Mouse (Mus musculus) WW6 (cell line): ENCODE data around the gene Mrps12.
"Not testable (repeated sequence)": the region's sequence is repeated elsewhere in the genome, so short reads cannot be mapped to it uniquely, and the experiment has no call there.

ENCODE experiments used
- DNase-seq: peaks from one replicate; pipeline ENCODE4 v3.0.0-alpha.2; 2013; ENCODE audit warnings: low read depth, low spot score

Mrps12 gene

DNA sequence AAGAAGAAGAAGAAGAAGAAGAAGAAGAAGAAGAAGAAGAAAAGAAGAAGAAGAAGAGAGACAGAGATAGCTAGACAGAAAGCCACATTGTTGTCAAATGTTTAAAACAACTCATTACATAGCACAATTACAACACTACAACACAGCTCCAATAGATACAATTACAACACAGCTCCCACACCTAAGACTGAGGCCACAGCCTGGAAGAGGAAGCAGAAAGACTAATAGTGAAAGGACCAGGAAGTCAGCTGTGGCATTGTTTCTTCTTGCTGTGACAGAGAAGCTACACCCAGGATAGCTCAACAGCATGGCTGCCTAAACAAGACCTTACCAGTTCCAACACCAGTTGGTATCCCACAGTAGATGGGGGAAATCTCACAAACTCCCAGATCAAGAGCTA is 32.2 kb downstream of the Mrps12 start:
- no peak for DNase-seq

- no peak for DNase-seq
Observed at GRCm38 (mm10) chr7:28702601-28703143, 38.9 kb downstream of the Mrps12 start.

GRCm38 (mm10) chr7:28701306-28701705 is 40.3 kb downstream of the Mrps12 start:
- DNase-seq, result not testable (repeated sequence)

GRCm38 (mm10) chr7:28700269-28700668 is 41.4 kb downstream of the Mrps12 start:
- DNase-seq, result no peak

GRCm38 (mm10) chr7:28697277-28697676 is 44.3 kb downstream of the Mrps12 start:
- DNase-seq, result no peak

- DNase-seq, result no peak
Observed at GRCm38 (mm10) chr7:28694966-28695511, 46.6 kb downstream of the Mrps12 start.

DNA sequence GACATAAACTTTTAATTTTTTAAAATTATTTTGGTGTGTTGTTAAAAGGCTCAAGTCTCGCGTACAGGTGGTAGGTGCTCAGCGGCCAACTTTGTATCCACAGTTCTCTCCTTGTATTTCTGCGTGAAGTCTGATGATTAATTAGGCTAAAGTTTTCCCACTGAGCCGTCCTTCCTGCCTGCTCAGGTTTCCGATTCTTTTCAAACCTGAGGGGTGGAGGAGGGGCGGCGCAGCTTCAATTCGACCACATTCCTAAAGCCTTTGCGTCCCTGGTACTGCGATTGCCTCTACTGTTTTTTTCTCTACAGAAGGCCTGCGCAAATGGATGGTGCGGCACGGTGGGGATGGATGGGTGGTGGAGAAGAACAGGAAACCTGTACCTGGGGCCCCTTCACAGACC is 47.2 kb downstream of the Mrps12 start:
- DNase-seq, result no peak

DNA sequence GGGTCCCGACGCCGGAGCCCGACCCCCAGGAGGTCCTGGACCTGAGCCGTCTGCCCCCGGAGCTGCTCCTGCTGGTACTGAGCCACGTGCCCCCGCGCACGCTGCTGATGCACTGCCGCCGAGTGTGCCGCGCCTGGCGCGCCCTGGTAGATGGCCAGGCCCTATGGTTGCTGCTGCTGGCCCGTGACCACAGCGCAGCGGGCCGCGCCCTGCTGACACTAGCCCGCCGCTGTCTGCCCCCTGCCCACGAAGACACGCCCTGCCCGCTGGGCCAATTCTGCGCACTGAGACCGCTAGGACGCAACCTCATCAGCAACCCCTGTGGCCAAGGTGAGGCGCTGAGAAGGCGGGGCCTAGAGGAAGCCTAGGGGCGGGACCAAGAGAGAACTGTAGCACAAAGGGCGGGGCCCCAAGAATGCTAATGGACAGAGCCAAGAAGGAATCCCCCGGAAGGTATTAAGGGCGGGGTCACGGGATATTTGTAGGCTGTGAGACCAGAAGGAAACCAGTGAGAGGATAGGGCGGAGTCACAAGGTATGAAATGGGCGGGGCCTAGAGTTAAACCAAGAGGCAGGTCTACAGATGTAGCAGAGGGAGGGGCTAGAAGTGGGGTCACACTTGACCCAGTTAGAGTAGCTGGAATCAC is 48.2 kb downstream of the Mrps12 start:
- DNase-seq, result peak; percentile 99

DNA sequence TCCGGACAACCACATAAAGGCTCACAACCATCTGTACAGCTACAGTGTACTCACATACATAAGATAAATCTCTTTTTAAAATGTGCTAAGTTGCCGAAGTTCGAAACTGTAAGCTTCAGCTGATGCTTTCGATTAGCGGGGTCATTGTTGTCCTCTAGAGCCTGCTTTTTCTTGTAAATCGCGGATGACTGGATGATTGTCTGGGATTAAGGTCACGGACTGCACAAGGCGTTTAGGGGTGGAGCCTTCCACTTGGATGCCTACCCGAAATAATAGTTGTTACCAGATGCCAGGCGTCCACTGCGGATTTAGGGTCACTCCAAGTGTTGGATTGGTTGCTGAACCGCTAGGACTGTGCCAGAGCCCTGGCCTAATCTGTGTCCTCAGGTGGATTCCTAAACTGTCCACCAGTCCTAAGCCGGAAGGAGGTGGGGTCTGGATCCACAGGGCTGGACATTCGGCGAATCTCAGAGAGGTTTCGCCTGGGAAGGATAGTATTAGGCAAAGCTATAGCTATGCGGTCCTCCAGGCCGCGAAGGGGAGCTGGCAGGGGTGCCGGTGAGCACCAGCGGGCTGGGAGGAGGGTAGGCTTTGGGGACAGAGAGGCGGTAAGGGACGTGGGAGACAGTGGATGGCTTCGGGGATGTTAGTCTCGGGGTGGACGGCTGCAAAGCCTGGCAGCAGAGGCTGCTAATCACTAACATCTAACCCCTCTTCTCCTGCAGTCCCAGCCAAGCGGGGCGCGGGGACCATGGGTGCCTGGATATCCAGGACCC is 48.9 kb downstream of the Mrps12 start, which contains the start of gene Fbxo27:
Gene Fbxo27, plus strand, starts transcription at position 305 of the 776 bp plus-strand sequence.
- no peak for DNase-seq

DNA sequence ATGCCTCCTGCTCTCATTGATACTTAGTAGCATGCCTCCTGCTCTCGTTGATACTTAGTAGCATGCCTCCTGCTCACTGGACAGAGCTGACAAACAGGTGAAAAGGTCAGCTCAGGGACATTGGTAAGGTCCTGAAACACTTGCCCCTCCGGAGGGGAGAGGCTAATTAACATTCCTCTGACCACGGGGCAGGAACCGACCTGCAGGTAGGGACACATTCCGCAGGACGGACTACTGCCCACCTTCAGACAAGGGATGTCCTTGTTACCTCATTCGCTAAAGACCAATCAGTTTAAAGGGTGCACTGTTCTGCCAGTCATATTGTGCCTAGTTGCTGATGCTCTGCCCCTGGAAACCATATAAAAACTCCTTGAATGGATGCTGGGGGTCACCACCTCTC is 50.5 kb downstream of the Mrps12 start:
- no peak for DNase-seq
